Mouse (Mus musculus) C2C12 (cell line): Measurements from ENCODE around the gene Chrna3. TPM values are rescaled to one million over a fixed set of nuclear protein-coding genes. Genes with fewer than 3 reads are reported as not detected.

ENCODE experiments used
- H3K27me3 ChIP-seq: one replicate; pipeline ENCODE4 v1.6.1; 2011; ENCODE audit not compliant: control insufficient read depth, insufficient read depth, insufficient read length
- H3K36me3 ChIP-seq: one replicate; pipeline ENCODE4 v1.6.1; 2011; ENCODE audit not compliant: control insufficient read depth, insufficient read depth
- H3K4me3 ChIP-seq: one replicate; pipeline ENCODE4 v1.5.1; 2011; ENCODE audit warnings: mild to moderate bottlenecking, control low read depth; ENCODE audit not compliant: poor library complexity, insufficient read depth, severe bottlenecking
- H3K79me2 ChIP-seq: one replicate; pipeline ENCODE4 v1.6.1; 2011; ENCODE audit not compliant: control insufficient read depth, insufficient read depth
- H3K79me3 ChIP-seq: one replicate; pipeline ENCODE4 v1.6.1; 2011; ENCODE audit warnings: low read depth, control low read depth
- H3ac ChIP-seq: one replicate; pipeline ENCODE3; 2011; ENCODE audit warnings: low read depth; ENCODE audit not compliant: control insufficient read depth, insufficient read length
- CEBPB ChIP-seq: IDR thresholded peaks from one replicate; pipeline ENCODE4 v1.6.1; 2011; ENCODE audit warnings: low read depth, mild to moderate bottlenecking, control low read depth, moderate library complexity
- CTCF ChIP-seq: IDR thresholded peaks from one replicate; pipeline ENCODE4 v1.5.1; 2011; ENCODE audit not compliant: control insufficient read depth, insufficient read depth, insufficient read length
- FOSL1 ChIP-seq: IDR thresholded peaks from one replicate; pipeline ENCODE4 v1.8.0; 2011; ENCODE audit warnings: mild to moderate bottlenecking, low read length; ENCODE audit not compliant: poor library complexity, insufficient read depth, severe bottlenecking
- MAX ChIP-seq: IDR thresholded peaks from one replicate; pipeline ENCODE4 v1.6.1; 2011; ENCODE audit warnings: mild to moderate bottlenecking, control low read depth
- MYOD1 ChIP-seq: IDR thresholded peaks from one replicate; pipeline ENCODE4 v1.6.1; 2011; ENCODE audit warnings: low read depth; ENCODE audit not compliant: control insufficient read depth, insufficient read length
- MYOG ChIP-seq: IDR thresholded peaks from one replicate; pipeline ENCODE4 v1.6.1; 2011; ENCODE audit not compliant: control insufficient read depth, insufficient read length; ENCODE audit errors: extremely low read depth
- USF1 ChIP-seq: IDR thresholded peaks from one replicate; pipeline ENCODE4 v1.6.1; 2011; ENCODE audit warnings: low read depth, mild to moderate bottlenecking, control low read depth, moderate library complexity
- polyA plus RNA-seq: library from polyadenylated mRNA; unstranded; fragments of >200 nt; fragmentation: generic; extraction: Trizol; gene quantifications from one replicate; pipeline ENCODE4 v1.2.1, GENCODE M21; 2012; ENCODE audit warnings: missing spikeins

The Chrna3 gene
- polyA plus RNA-seq, 1 experiment, result not detected

- TF ChIP-seq CTCF, result peak; percentile 68
- TF ChIP-seq MYOD1, result no peak
- TF ChIP-seq FOSL1, result no peak
- TF ChIP-seq MAX, result no peak
- TF ChIP-seq USF1, result no peak
- TF ChIP-seq CEBPB, result no peak
- Histone ChIP-seq H3ac (no peak overlapping the region), H3K79me3 (no peaks in the 10 kb centered on the region), H3K4me3 (no peak overlapping the region), H3K36me3 (no peaks in the 10 kb centered on the region), H3K27me3 (peaks cover 32% of the 10 kb centered on the region), H3K79me2 (no peaks in the 10 kb centered on the region)
Measured at GRCm38 (mm10) chr9:55023902-55024583, 2.3 kb downstream of the Chrna3 start.

DNA sequence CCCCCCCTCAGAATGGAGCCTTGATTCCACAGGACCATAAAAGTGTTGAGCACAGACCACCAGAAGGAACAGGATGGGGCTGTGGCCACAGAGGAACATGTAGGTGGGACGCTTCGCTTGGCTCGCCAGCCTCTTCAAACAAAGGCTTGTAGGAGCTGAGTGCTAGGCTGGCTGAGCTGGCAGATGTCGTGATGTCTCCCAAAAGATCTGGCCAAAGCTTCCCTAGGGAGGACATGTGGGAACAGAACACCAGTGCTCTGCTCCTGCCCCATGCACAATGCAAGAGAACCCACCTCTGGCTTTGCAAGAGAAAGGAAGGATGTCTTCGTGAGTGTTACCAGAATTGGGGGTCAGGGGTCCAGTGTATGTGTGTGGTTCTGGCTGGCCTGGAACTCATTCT, 3.0 kb downstream of the Chrna3 start:
- Histone ChIP-seq H3K4me3 (no peak overlapping the region), H3K27me3 (peaks cover 32% of the 10 kb centered on the region), H3K79me3 (no peaks in the 10 kb centered on the region), H3ac (no peak overlapping the region), H3K79me2 (no peaks in the 10 kb centered on the region), H3K36me3 (no peaks in the 10 kb centered on the region)
- TF ChIP-seq MYOD1, result no peak
- TF ChIP-seq USF1, result no peak
- no peak for TF ChIP-seq CEBPB
- no peak for TF ChIP-seq CTCF
- TF ChIP-seq MYOG, result no peak
- TF ChIP-seq MAX, result no peak
- no peak for TF ChIP-seq FOSL1

- Histone ChIP-seq H3K27me3 (peaks cover 7% of the 10 kb centered on the region), H3ac (no peak overlapping the region), H3K4me3 (no peak overlapping the region), H3K79me2 (no peaks in the 10 kb centered on the region), H3K79me3 (no peaks in the 10 kb centered on the region), H3K36me3 (no peaks in the 10 kb centered on the region)
- TF ChIP-seq MAX (no peak), USF1 (no peak), FOSL1 (no peak), MYOD1 (no peak), CEBPB (no peak), CTCF (no peak), MYOG (no peak)
Measured at GRCm38 (mm10) chr9:55016926-55017325, 9.4 kb downstream of the Chrna3 start.

GRCm38 (mm10) chr9:55010588-55011350, 15.6 kb downstream of the Chrna3 start:
- Histone ChIP-seq H3K4me3 (no peak overlapping the region), H3ac (no peak overlapping the region), H3K79me3 (no peaks in the 10 kb centered on the region), H3K79me2 (no peaks in the 10 kb centered on the region), H3K27me3 (no peaks in the 10 kb centered on the region), H3K36me3 (no peaks in the 10 kb centered on the region)
- TF ChIP-seq FOSL1 (no peak), MAX (no peak), USF1 (no peak), CTCF (no peak), CEBPB (no peak), MYOD1 (no peak), MYOG (no peak)

- no peak for TF ChIP-seq CTCF
- no peak for TF ChIP-seq MYOG
- no peak for TF ChIP-seq MYOD1
- TF ChIP-seq FOSL1, result no peak
- no peak for TF ChIP-seq CEBPB
- no peak for TF ChIP-seq MAX
- no peak for TF ChIP-seq USF1
- H3K79me3 ChIP-seq, result no peaks in the 10 kb centered on the region
- no peaks in the 10 kb centered on the region for H3K79me2 ChIP-seq
- H3K27me3 ChIP-seq, result no peaks in the 10 kb centered on the region
- no peak overlapping the region for H3ac ChIP-seq
- no peaks in the 10 kb centered on the region for H3K36me3 ChIP-seq
- no peak overlapping the region for H3K4me3 ChIP-seq
Measured at GRCm38 (mm10) chr9:55009692-55010091, 16.7 kb downstream of the Chrna3 start.
